Mouse (Mus musculus): ENCODE measurements around the gene Gas7.

- TF ChIP-seq CTCF (IDR thresholded peaks at IDR 0.05; ENCODE audit: low read depth, low read length) (no peak), POLR2A (IDR thresholded peaks at IDR 0.05; ENCODE audit: borderline replicate concordance, low read depth, low read length) (no peak)
These were observed 54.1 kb downstream of the Gas7 start for GRCm38 (mm10) chr11:67509219-67509876.
